9 mouse cellular contexts compared by ENCODE assay signal in genomic region chr19:53741902-53742301, GRCm38 (mm10).
DNase-seq lines count a peak whose midpoint lies in the region; ATAC-seq and TF ChIP-seq lines count a peak whose summit lies in the region.
"Had no signal": no experiment of that assay in that cellular context is flagged by ENCODE, and none has a peak within 500 bp of the region (broad histone marks: within the 10 kb centered on the region; RNA-seq: fewer than 3 reads in every experiment).

No protein-coding gene starts in this region.

- H3K27ac ChIP-seq in layer of hippocampus, adult 2 months = no peak overlapping the region
- H3K27ac ChIP-seq in embryonic facial prominence, embryonic 14.5 days (replicated peaks; ENCODE audit: low read depth, low read length) = no peak overlapping the region
- H3K27ac ChIP-seq: limb, embryonic 13.5 days; neural tube, embryonic 12.5 days had no signal

- DNase-seq in layer of hippocampus, adult 2 months (ENCODE audit: low spot score in 2 of 2) = no peak
- no peak for DNase-seq in layer of hippocampus, postnatal 36 days
- peak; percentile 47 for DNase-seq in CD4-positive helper T cell, adult 2 months (ENCODE audit: low read depth, low spot score)
- DNase-seq in G1E (ENCODE audit: low spot score) = no peak
- peak; percentile 50 for DNase-seq in embryonic facial prominence, embryonic 14.5 days (ENCODE audit: low spot score)
- no peak for DNase-seq in neural tube, embryonic 10.5 days (ENCODE audit: extremely low spot score, low spot score)
- DNase-seq in kidney, postnatal 36 days = no peak

- H3K4me1 ChIP-seq in G1E (ENCODE audit: insufficient read depth, low read depth, low read length) = peaks cover 5% of the 10 kb centered on the region
- H3K4me1 ChIP-seq in embryonic facial prominence, embryonic 14.5 days (ENCODE audit: control insufficient read depth, insufficient read depth, low read length) = no peaks in the 10 kb centered on the region
- H3K4me1 ChIP-seq: neural tube, embryonic 12.5 days had no signal

- no peak for ATAC-seq in G1E (ENCODE audit: extremely low read depth, insufficient number of reproducible peaks, low FRiP score, poor library complexity, severe bottlenecking)
- no peak for ATAC-seq in embryonic facial prominence, embryonic 14.5 days (ENCODE audit: low read depth)

- H3K4me2 ChIP-seq in embryonic facial prominence, embryonic 14.5 days (ENCODE audit: low read depth, low read length) = no peak overlapping the region
- H3K4me2 ChIP-seq: limb, embryonic 13.5 days; neural tube, embryonic 12.5 days had no signal

- H3K9ac ChIP-seq in embryonic facial prominence, embryonic 14.5 days (ENCODE audit: low read depth, low read length) = no peak overlapping the region
- H3K9ac ChIP-seq: limb, embryonic 13.5 days; neural tube, embryonic 12.5 days had no signal

- no peak overlapping the region for H3K4me3 ChIP-seq in layer of hippocampus, adult 2 months
- no peak overlapping the region for H3K4me3 ChIP-seq in G1E (ENCODE audit: low read depth, low read length)
- no peak overlapping the region for H3K4me3 ChIP-seq in embryonic facial prominence, embryonic 14.5 days (ENCODE audit: low read depth, low read length)
- H3K4me3 ChIP-seq: limb, embryonic 13.5 days; neural tube, embryonic 12.5 days had no signal

- no peaks in the 10 kb centered on the region for H3K36me3 ChIP-seq in G1E (replicated peaks)
- H3K36me3 ChIP-seq in embryonic facial prominence, embryonic 14.5 days (ENCODE audit: control insufficient read depth, insufficient read depth, low read length) = no peaks in the 10 kb centered on the region
- H3K36me3 ChIP-seq: limb, embryonic 13.5 days; neural tube, embryonic 12.5 days had no signal

- H3K9me3 ChIP-seq in G1E (replicated peaks) = no peaks in the 10 kb centered on the region
- no peaks in the 10 kb centered on the region for H3K9me3 ChIP-seq in embryonic facial prominence, embryonic 14.5 days (ENCODE audit: control insufficient read depth, low read length)
- H3K9me3 ChIP-seq: limb, embryonic 13.5 days; neural tube, embryonic 12.5 days had no signal

- peaks cover 34% of the 10 kb centered on the region for H3K27me3 ChIP-seq in G1E (ENCODE audit: insufficient read depth, low read length)
- no peaks in the 10 kb centered on the region for H3K27me3 ChIP-seq in embryonic facial prominence, embryonic 14.5 days (replicated peaks; ENCODE audit: control insufficient read depth, insufficient read depth, low read length)
- H3K27me3 ChIP-seq: limb, embryonic 13.5 days; neural tube, embryonic 12.5 days had no signal

- TF ChIP-seq CTCF in layer of hippocampus, adult 2 months (conservative IDR thresholded peaks at IDR 0.05) = peak; percentile 71
- TF ChIP-seq CTCF in G1E (IDR thresholded peaks at IDR 0.05; ENCODE audit: low read depth, low read length) = peak; percentile 22; the same call in 1 of the 2 replicates

- 64% methylated on average over 3 of the region's 3 CpGs for WGBS in embryonic facial prominence, embryonic 14.5 days

Comparison
In these comparisons a context has a peak if more than half of its experiments do, and no peak if none do; other contexts are left out.
1. DNase-seq: peak in CD4-positive helper T cell, adult 2 months (single experiment) and embryonic facial prominence, embryonic 14.5 days (single experiment); none in layer of hippocampus, adult 2 months (0 of 2), layer of hippocampus, postnatal 36 days (0 of 2), G1E (single experiment), neural tube, embryonic 10.5 days (single experiment) and kidney, postnatal 36 days (0 of 2).